Mouse (Mus musculus): Measurements from ENCODE around the gene Zdhhc24. TPM values are rescaled to one million over a fixed set of nuclear protein-coding genes. Genes with fewer than 3 reads are reported as not detected.

Zdhhc24 gene
- polyA plus RNA-seq (2012; rRNA removed) (16.5 and 17.2 TPM in 2 replicates), polyA plus RNA-seq (2014; fragmentation: Nextera tagmentation; extraction: Ambion mirVana) (6.8 and 6.9 TPM in 2 replicates)

DNA sequence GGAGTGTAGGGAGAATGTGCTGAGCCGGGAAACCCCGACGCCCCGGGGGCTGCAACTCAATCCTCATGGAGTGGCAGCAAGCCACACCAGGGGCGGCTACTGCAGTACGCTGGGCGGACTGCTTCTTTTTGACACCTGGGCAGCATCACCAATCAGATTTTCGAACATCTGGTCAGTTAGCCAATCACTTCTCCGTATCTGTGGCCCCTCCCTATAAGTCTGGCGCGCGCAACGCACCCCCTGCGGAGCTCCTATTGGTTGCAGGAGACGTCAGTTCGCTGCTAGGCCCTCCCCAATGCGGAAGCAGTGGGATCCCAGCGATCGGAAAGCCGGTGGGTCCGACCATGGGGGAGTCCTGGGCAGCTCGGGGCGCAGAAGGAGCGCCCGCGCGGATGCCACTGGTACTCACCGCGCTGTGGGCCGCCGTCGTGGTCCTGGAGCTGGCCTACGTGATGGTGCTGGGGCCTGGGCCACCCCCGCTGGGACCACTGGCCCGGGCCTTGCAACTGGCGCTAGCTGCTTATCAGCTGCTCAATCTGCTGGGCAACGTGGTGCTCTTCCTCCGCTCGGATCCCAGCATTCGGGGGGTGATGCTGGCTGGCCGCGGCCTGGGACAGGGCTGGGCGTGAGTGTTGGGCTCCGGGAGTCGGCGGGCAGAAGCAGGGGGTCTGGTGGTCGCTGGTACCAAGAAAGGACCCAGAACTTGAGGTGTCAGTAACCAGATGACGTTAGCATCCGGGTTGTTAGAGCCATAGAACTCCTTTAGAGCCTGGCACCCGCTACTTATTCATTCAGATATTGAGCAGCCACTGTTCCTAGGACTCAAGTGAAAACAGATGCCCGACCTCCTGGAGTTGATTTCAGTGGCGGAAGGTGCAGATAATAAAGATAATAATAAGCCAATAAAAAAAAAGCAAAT, at the start of gene Zdhhc24:
Gene Zdhhc24 (plus strand): TSS at position 264 of the 919 bp plus-strand sequence.
- H3K9ac ChIP-seq (replicated peaks), result peak within 1 kb of the TSS; percentile 98
- peak within 1 kb of the TSS; percentile 84 for H3K27ac ChIP-seq
- peak within 1 kb of the TSS; percentile 94 for H3K4me2 ChIP-seq (ENCODE audit: low read depth)
- peak within 1 kb of the TSS; percentile 83 to 99 for H3K4me3 ChIP-seq (ENCODE audit: insufficient read depth in 1 of 2, low read depth in 2 of 2, low read length in 2 of 2)
- peak; percentile 98 for ATAC-seq (ENCODE audit: insufficient read depth)
- H3K27me3 ChIP-seq (ENCODE audit: control insufficient read depth, insufficient read depth, low read length), result no peaks in the 10 kb centered on the region
- peak; percentile 93 to 95 (median 94) for DNase-seq (ENCODE audit: low read depth in 3 of 3, low spot score in 3 of 3)
- under 1% methylated on average over 52 of the region's 52 CpGs for WGBS (ENCODE audit: insufficient replicate concordance)
- peaks cover 21 to 26% of the 10 kb centered on the region in 2 experiments for H3K4me1 ChIP-seq (replicated peaks; ENCODE audit: control insufficient read depth in 2 of 2, insufficient read depth in 2 of 2, low read length in 1 of 2)
- peaks cover 3% of the 10 kb centered on the region for H3K36me3 ChIP-seq (replicated peaks; ENCODE audit: control insufficient read depth, insufficient read depth, low read depth)
- TF ChIP-seq CTCF (IDR thresholded peaks at IDR 0.05; ENCODE audit: low read depth), result no peak
- 0 out of 2 replicates have a peak, but pooled peaks have one; percentile 2 for TF ChIP-seq EP300 (IDR thresholded peaks at IDR 0.05; ENCODE audit: low read depth)
- no peaks in the 10 kb centered on the region for H3K9me3 ChIP-seq (ENCODE audit: control insufficient read depth, low read length)

DNA sequence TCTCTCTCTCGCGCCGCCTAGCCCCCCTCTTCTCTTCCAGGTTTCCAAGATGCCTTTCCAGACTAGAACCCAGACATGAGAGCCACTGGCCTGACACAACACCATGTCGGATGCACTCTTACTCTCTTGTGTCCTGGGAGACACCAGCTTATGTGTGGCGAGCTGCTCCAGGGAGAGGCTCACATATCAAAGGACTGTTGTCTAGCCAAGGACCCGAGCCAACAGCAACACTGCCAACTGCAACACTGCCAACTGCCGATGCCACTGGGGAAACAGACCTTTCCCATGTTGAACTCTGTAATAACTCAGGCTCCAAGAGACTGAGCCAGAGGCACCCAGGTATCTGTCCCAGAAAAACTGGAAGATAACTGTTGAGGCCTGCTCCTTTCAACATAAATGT, 49.3 kb upstream of the Zdhhc24 start:
- H3K27ac ChIP-seq, result no peak overlapping the region
- no peaks in the 10 kb centered on the region for H3K9me3 ChIP-seq (ENCODE audit: control insufficient read depth, low read length)
- no peak overlapping the region for H3K4me3 ChIP-seq (ENCODE audit: insufficient read depth in 1 of 2, low read depth in 2 of 2, low read length in 2 of 2)
- 82% methylated on average over 7 of the region's 7 CpGs for WGBS (ENCODE audit: insufficient replicate concordance)
- H3K4me1 ChIP-seq (replicated peaks; ENCODE audit: control insufficient read depth in 2 of 2, insufficient read depth in 2 of 2, low read length in 1 of 2), result peaks cover 0 to 4% of the 10 kb centered on the region in 2 experiments; a peak in 1 of 4 replicates
- no peaks in the 10 kb centered on the region for H3K27me3 ChIP-seq (ENCODE audit: control insufficient read depth, insufficient read depth, low read length)
- H3K36me3 ChIP-seq (replicated peaks; ENCODE audit: control insufficient read depth, insufficient read depth, low read depth), result peaks cover 5% of the 10 kb centered on the region; the same call in 1 of the 2 replicates
- ATAC-seq (ENCODE audit: insufficient read depth) (no peak), DNase-seq (ENCODE audit: low read depth in 3 of 3, low spot score in 3 of 3) (no peak)
- H3K4me2 ChIP-seq (ENCODE audit: low read depth), result no peak overlapping the region
- TF ChIP-seq EP300 (IDR thresholded peaks at IDR 0.05; ENCODE audit: low read depth) (no peak), CTCF (IDR thresholded peaks at IDR 0.05; ENCODE audit: low read depth) (no peak)
- no peak overlapping the region for H3K9ac ChIP-seq (replicated peaks)

GRCm38 (mm10) chr19:4833977-4834376, 44.5 kb upstream of the Zdhhc24 start:
- no peak for DNase-seq (ENCODE audit: low read depth in 3 of 3, low spot score in 3 of 3)
- no peak overlapping the region for H3K4me2 ChIP-seq (ENCODE audit: low read depth)
- 77% methylated on average over 8 of the region's 8 CpGs for WGBS (ENCODE audit: insufficient replicate concordance)

DNA sequence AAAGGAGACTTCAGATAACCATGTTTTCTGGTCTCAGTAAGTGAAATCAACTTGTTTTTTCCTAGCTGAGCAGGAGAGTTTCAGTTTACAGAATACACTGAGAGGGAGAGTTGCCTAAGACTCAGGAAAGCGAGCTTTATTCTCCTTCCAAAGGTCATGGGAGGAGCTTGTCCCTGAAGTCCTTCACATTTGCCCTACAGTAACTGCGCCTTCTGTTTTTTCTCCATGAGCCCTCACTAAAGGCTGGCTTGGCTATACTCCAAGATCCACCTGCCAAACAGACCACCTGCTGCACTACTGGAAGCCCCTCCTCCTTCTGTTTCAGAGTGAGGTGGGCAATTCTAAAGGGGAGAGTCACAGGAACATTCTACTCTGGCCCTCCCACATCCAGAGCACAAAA, 42.4 kb upstream of the Zdhhc24 start:
- no peak for ATAC-seq (ENCODE audit: insufficient read depth)
- 85% methylated on average over 2 of the region's 2 CpGs for WGBS (ENCODE audit: insufficient replicate concordance)
- DNase-seq (ENCODE audit: low read depth in 3 of 3, low spot score in 3 of 3), result no peak
- no peak overlapping the region for H3K27ac ChIP-seq
- H3K9me3 ChIP-seq (ENCODE audit: control insufficient read depth, low read length), result no peaks in the 10 kb centered on the region
- no peak overlapping the region for H3K4me2 ChIP-seq (ENCODE audit: low read depth)
- H3K9ac ChIP-seq (replicated peaks), result no peak overlapping the region
- peaks cover 13 to 15% of the 10 kb centered on the region in 2 experiments for H3K4me1 ChIP-seq (replicated peaks; ENCODE audit: control insufficient read depth in 2 of 2, insufficient read depth in 2 of 2, low read length in 1 of 2)
- H3K36me3 ChIP-seq (replicated peaks; ENCODE audit: control insufficient read depth, insufficient read depth, low read depth), result no peaks in the 10 kb centered on the region
- no peak for TF ChIP-seq EP300 (IDR thresholded peaks at IDR 0.05; ENCODE audit: low read depth)
- no peak for TF ChIP-seq CTCF (IDR thresholded peaks at IDR 0.05; ENCODE audit: low read depth)
- peaks cover 14% of the 10 kb centered on the region for H3K27me3 ChIP-seq (ENCODE audit: control insufficient read depth, insufficient read depth, low read length)
- H3K4me3 ChIP-seq (ENCODE audit: insufficient read depth in 1 of 2, low read depth in 2 of 2, low read length in 2 of 2), result no peak overlapping the region

More at GRCm38 (mm10) chr19:4833977-4834376, 44.5 kb upstream of the Zdhhc24 start:
- Histone ChIP-seq H3K36me3 (replicated peaks; ENCODE audit: control insufficient read depth, insufficient read depth, low read depth) (no peaks in the 10 kb centered on the region), H3K9me3 (ENCODE audit: control insufficient read depth, low read length) (no peaks in the 10 kb centered on the region), H3K27ac (no peak overlapping the region), H3K4me3 (ENCODE audit: insufficient read depth in 1 of 2, low read depth in 2 of 2, low read length in 2 of 2) (no peak overlapping the region), H3K4me1 (replicated peaks; ENCODE audit: control insufficient read depth in 2 of 2, insufficient read depth in 2 of 2, low read length in 1 of 2) (peaks cover 8 to 9% of the 10 kb centered on the region in 2 experiments; a peak in 2 of 4 replicates), H3K27me3 (ENCODE audit: control insufficient read depth, insufficient read depth, low read length) (no peaks in the 10 kb centered on the region), H3K9ac (replicated peaks) (no peak overlapping the region)
- ATAC-seq (ENCODE audit: insufficient read depth), result no peak
- TF ChIP-seq EP300 (IDR thresholded peaks at IDR 0.05; ENCODE audit: low read depth) (no peak), CTCF (IDR thresholded peaks at IDR 0.05; ENCODE audit: low read depth) (no peak)

DNA sequence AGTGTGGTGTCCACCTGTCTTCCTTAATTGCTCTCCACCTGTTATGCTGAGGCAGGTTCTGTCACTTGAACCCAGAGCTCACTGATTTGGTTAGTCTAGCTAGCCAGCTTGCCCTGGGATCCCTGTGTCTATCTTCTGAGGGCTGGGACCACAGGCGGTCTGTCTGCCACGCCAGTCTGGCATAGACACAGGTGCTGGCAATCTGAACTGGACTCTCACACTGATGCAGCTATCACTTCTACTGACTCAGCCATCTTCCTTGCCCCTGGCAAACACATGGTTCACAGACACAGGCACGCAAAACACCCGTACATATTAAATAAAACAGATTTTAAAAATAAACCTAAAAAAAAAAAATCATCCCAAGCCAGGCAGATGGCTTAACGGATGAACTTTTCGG, 41.4 kb upstream of the Zdhhc24 start:
- no peak for TF ChIP-seq CTCF (IDR thresholded peaks at IDR 0.05; ENCODE audit: low read depth)
- no peak for TF ChIP-seq EP300 (IDR thresholded peaks at IDR 0.05; ENCODE audit: low read depth)
- H3K4me1 ChIP-seq (replicated peaks; ENCODE audit: control insufficient read depth in 2 of 2, insufficient read depth in 2 of 2, low read length in 1 of 2), result peaks cover 13 to 15% of the 10 kb centered on the region in 2 experiments
- ATAC-seq (ENCODE audit: insufficient read depth) (no peak), DNase-seq (ENCODE audit: low read depth in 3 of 3, low spot score in 3 of 3) (no peak)
- peaks cover 21% of the 10 kb centered on the region for H3K27me3 ChIP-seq (ENCODE audit: control insufficient read depth, insufficient read depth, low read length)
- H3K36me3 ChIP-seq (replicated peaks; ENCODE audit: control insufficient read depth, insufficient read depth, low read depth), result no peaks in the 10 kb centered on the region
- H3K4me2 ChIP-seq (ENCODE audit: low read depth), result no peak overlapping the region
- H3K4me3 ChIP-seq (ENCODE audit: insufficient read depth in 1 of 2, low read depth in 2 of 2, low read length in 2 of 2), result no peak overlapping the region
- 84% methylated on average over 6 of the region's 6 CpGs for WGBS (ENCODE audit: insufficient replicate concordance)
- no peak overlapping the region for H3K27ac ChIP-seq
- H3K9me3 ChIP-seq (ENCODE audit: control insufficient read depth, low read length), result no peaks in the 10 kb centered on the region
- H3K9ac ChIP-seq (replicated peaks), result no peak overlapping the region

All from liver, embryonic 14.5 days (tissue).